Mouse (Mus musculus) kidney, adult 2 months (tissue): Measurements from ENCODE around the gene Ldhd. TPM values are rescaled to one million over a fixed set of nuclear protein-coding genes. Genes with fewer than 3 reads are reported as not detected.
"Not testable (repeated sequence)": the region's sequence is repeated elsewhere in the genome, so short reads cannot be mapped to it uniquely, and the experiment has no call there.

Source experiments
- DNase-seq: peaks from one replicate; pipeline ENCODE4 v3.0.0; 2021
- H3K27ac ChIP-seq: fragments of 200-500 bp; 2 replicates; pipeline ENCODE4 v1.5.1; 2012; ENCODE audit warnings: low read depth, low read length, control low read depth, inconsistent platforms; ENCODE audit not compliant: insufficient read depth
- H3K27me3 ChIP-seq: fragments of 200-500 bp; replicated peaks from 2 replicates; pipeline ENCODE4 v1.6.1; 2012; ENCODE audit warnings: mild to moderate bottlenecking, moderate library complexity, low read length, inconsistent platforms; ENCODE audit not compliant: control insufficient read depth, insufficient read depth
- H3K36me3 ChIP-seq: fragments of 200-500 bp; 2 replicates; pipeline ENCODE4 v1.6.1; 2012; ENCODE audit warnings: mild to moderate bottlenecking, moderate library complexity, low read length, inconsistent platforms; ENCODE audit not compliant: control insufficient read depth, insufficient read depth
- H3K4me1 ChIP-seq: fragments of 200-500 bp; 2 replicates; pipeline ENCODE4 v1.6.1; 2011; ENCODE audit warnings: low read length; ENCODE audit not compliant: control insufficient read depth, insufficient read depth
- H3K4me3 ChIP-seq: fragments of 200-500 bp; 2 replicates; pipeline ENCODE4 v1.5.1; 2011; ENCODE audit warnings: mild to moderate bottlenecking, low read depth, low read length, control low read depth; ENCODE audit not compliant: insufficient read depth
- CTCF ChIP-seq: fragments of 200-500 bp; conservative IDR thresholded peaks from 2 replicates; pipeline ENCODE4 v1.5.1; 2011; ENCODE audit warnings: low read depth, mild to moderate bottlenecking, control low read depth, low read length, moderate library complexity, mixed read lengths; ENCODE audit not compliant: insufficient read depth, insufficient read length
- POLR2A ChIP-seq: fragments of 200-500 bp; IDR thresholded peaks from one replicate; pipeline ENCODE4 v1.6.1; 2011; ENCODE audit warnings: low read depth, low read length, control low read depth
- WGBS: fragments of 180-500 bp; shearing (Covaris S2); methylation state at CpG from one replicate; pipeline ENCODE4 v1.1.7; 2018; 5-methylcytosine and 5-hydroxymethylcytosine counted together
- polyA plus RNA-seq: library from polyadenylated mRNA; depleted of rRNA; stranded (reverse); fragments of >200 nt; gene quantifications from 2 replicates; pipeline ENCODE4 v1.2.3, GENCODE M21; 2012

The Ldhd gene
- polyA plus RNA-seq, 1 experiment = 336 TPM

DNA sequence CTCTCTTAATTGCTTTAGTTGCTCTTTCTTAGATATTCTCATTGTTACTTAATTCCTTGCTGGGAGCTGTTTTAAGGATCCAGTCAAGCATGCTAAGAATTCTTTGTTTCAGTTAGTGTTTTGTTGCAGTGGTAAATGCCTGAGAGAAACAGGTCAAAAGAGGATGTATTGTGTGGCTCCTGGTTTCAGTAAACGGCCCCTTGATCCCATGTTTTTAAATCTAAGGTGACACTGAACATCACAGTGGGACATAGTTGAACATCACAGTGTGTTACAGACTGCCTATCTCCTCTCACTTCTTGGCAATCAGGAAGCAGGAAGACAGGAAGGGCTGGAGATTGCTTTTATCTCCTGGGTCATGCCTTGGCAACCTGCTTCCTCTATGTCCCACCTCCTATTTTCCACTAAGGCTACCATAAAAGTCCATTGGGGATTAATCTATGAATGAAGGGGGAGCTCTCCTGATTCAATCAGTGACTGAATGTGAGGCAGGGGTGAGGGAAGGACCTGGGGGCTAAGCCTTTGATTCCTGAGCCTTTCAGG lies 27.2 kb upstream of the Ldhd start:
- Histone ChIP-seq H3K4me3 (no peak overlapping the region), H3K27me3 (no peaks in the 10 kb centered on the region), H3K27ac (no peak overlapping the region), H3K4me1 (peaks cover 27% of the 10 kb centered on the region), H3K36me3 (no peaks in the 10 kb centered on the region)
- 34% methylated on average over 1 of the region's 1 CpGs for WGBS
- no peak for DNase-seq
- TF ChIP-seq POLR2A (no peak), CTCF (no peak)

GRCm38 (mm10) chr8:111653524-111653923 lies 23.4 kb upstream of the Ldhd start:
- no peak for TF ChIP-seq CTCF
- no peak for TF ChIP-seq POLR2A
- H3K27me3 ChIP-seq = no peaks in the 10 kb centered on the region
- no peak overlapping the region for H3K27ac ChIP-seq
- peak; percentile 76 for DNase-seq
- H3K4me1 ChIP-seq = peaks cover 21% of the 10 kb centered on the region
- no peak overlapping the region for H3K4me3 ChIP-seq
- H3K36me3 ChIP-seq = no peaks in the 10 kb centered on the region
- 46% methylated on average over 2 of the region's 2 CpGs for WGBS

DNA sequence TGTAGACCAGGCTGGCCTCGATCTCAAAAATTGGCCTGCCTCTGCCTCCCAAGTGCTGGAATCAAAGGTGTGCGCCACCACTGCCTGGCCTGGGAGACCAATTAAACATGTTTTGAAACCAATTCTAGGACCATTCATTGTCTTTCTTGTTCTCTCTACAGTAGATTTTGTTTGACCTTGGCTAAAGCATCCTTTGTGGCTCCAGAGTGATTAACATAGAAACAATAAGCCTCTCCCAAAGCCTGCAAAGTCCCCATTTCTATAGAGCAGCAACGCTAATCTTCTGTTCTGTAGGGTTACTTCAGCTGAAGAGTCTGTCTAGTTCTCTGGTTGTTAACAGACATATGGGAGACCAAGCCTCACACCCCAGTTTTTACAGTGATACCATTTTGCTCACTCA lies 20.5 kb upstream of the Ldhd start:
- 98% methylated on average over 3 of the region's 3 CpGs for WGBS

DNA sequence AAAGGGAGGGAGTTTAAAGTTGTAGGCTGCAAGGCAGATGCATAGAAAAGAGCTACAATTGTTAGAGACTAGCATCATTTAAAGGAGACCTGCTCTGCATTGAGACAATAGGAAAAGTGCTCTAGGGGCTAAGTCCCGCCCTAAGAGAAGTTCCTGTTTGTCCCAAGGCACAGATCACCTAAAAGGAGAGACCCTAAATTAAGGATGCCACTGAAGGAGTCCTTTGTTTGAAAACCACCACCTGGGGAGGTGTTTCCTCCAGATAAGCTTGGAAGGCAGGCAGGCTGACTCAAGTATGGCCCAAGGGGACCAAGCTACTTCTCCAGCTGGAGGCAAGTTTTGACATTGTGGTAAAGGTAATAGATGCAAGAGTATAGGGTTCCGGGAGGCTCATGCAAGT lies 18.7 kb upstream of the Ldhd start:
- Histone ChIP-seq H3K36me3 (no peaks in the 10 kb centered on the region), H3K27ac (no peak overlapping the region), H3K4me1 (no peaks in the 10 kb centered on the region; the same call in 1 of the 2 replicates), H3K27me3 (no peaks in the 10 kb centered on the region), H3K4me3 (no peak overlapping the region)
- no peak for DNase-seq
- TF ChIP-seq POLR2A = no peak
- no peak for TF ChIP-seq CTCF
- 86% methylated on average over 2 of the region's 2 CpGs for WGBS

More for the DNA sequence above, 20.5 kb upstream of the Ldhd start:
- H3K36me3 ChIP-seq = no peaks in the 10 kb centered on the region
- H3K4me3 ChIP-seq = no peak overlapping the region
- no peak for TF ChIP-seq CTCF
- no peak for TF ChIP-seq POLR2A
- H3K27ac ChIP-seq = no peak overlapping the region
- H3K4me1 ChIP-seq = peaks cover 4% of the 10 kb centered on the region; the same call in 1 of the 2 replicates
- DNase-seq = no peak
- H3K27me3 ChIP-seq = no peaks in the 10 kb centered on the region

DNA sequence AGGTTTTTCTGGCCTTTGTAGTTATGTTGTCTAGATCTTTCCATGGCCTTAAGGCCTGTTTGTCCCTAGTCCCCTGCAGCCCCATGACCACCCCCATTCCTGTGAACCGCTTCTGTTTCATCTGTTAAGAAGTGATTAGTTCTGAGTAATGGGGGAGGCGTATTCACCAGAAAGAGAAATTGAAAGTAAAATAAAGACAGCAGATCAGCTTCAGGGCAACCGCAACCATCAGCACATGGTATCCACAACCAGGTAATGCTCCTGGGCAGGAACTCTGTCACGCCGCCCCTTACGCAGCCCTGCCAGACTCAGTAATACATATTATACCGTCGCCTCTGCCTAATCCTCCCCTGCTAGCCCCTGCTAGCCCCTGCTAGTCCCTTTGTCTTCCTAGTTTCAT lies 15.5 kb upstream of the Ldhd start:
- DNase-seq = no peak
- H3K27ac ChIP-seq = no peak overlapping the region
- no peak overlapping the region for H3K4me3 ChIP-seq
- peaks cover 6% of the 10 kb centered on the region; the same call in 1 of the 2 replicates for H3K4me1 ChIP-seq
- H3K36me3 ChIP-seq = no peaks in the 10 kb centered on the region
- WGBS = 94% methylated on average over 8 of the region's 8 CpGs
- H3K27me3 ChIP-seq = no peaks in the 10 kb centered on the region
- TF ChIP-seq CTCF (no peak), POLR2A (no peak)

DNA sequence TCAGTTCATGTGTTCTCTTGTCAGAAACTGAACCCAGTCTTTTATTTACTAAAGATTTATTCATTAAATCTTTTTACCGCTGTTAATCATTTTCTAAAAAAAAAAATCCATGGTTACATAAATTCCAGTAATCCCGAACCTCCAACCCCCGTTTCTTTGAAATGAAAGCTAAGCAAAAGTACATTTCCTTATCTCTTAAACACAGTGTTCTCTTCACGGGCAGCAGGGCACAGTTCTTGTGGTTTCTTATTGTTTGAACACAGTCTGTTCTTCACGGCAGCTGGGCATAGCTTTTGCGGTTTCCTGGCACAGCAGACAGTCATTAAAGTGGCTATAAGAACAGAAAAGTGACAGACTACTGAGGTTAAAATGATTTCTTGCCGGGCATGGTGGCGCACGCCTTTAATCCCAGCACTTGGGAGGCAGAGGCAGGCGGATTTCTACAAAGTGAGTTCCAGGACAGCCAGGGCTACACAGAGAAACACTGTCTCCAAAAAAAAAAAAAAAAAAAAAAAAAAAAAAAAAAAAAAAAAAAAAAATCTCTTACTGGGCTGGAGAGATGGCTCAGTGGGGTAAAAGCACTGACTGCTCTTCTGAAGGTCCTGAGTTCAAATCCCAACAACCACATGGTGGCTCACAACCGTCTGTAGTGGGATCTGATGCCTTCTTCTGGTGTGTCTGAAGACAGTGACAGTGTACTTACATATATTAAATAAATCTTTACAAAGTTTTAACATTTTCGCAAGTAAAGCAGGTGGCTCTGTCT lies 14.3 kb upstream of the Ldhd start:
- Histone ChIP-seq H3K4me3 (peak overlapping the region; percentile 75), H3K27ac (peak overlapping the region; percentile 98)
- not testable (repeated sequence) for H3K4me1 ChIP-seq, H3K27me3 ChIP-seq, H3K36me3 ChIP-seq
- 25% methylated on average over 12 of the region's 12 CpGs for WGBS
- peak; percentile 76 for DNase-seq

DNA sequence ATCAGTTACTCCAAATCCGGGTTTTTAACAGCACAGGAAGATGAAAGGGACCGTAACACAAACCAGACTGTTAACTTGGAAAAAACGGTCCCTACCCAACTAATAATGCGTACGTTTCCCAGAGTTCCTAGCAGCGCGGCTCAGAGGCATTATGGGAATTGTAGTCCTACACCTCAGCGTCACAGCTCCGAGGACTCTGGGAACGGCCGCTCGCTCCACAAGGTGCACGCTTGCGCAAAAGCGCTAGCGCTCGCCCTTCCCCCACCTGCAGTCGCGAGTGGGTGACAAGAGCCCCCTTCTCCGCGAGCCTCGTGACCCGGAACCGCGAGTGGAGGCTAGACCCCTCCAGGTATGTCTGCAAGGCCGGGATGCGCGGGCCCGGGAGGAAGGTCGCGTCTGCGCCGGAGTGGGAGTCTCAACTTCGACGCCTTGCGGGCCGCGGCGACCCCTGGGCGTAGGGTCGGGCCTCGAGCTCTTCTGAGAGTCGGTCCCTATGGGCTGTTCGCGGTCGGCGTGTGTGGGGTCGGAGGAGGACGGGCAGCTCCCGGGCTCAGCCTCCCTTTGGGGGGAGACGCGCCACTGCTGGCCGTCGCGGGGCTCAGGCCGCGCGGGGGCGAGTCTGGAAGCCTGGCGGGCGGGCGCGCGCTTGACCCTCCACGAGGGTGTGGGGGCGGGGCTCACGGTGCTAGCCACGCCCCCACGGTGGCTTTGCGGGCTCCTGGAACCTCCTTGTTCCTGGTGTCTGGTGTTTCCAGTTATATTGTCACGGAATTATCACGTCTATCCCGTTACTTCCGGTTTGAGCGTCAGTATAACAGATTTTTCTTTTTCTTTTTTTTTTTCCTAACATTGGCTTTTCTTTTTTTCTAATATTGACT lies 13.3 kb upstream of the Ldhd start, which contains the start of gene Zfp1:
Gene Zfp1 (plus strand): TSS at position 138 of the 878 bp plus-strand sequence.
- H3K27me3 ChIP-seq = no peaks in the 10 kb centered on the region
- H3K4me3 ChIP-seq = peak within 1 kb of the TSS; percentile 75
- no peaks in the 10 kb centered on the region for H3K36me3 ChIP-seq
- peak; percentile 96 for DNase-seq
- WGBS = under 1% methylated on average over 75 of the region's 75 CpGs
- H3K27ac ChIP-seq = peak within 1 kb of the TSS; percentile 98
- H3K4me1 ChIP-seq = peaks cover 6% of the 10 kb centered on the region; the same call in 1 of the 2 replicates
- TF ChIP-seq CTCF = no peak
- no peak for TF ChIP-seq POLR2A
